Mouse (Mus musculus) limb, embryonic 15.5 days (tissue): ENCODE results near the gene Spp2. TPM values are rescaled to one million over a fixed set of nuclear protein-coding genes. Genes with fewer than 3 reads are reported as not detected.

Source experiments
- ATAC-seq: fragments of 200-750 bp; cut with Nextera tagmentation; 2 replicates; pipeline ENCODE4 v1.8.0; 2017; ENCODE audit warnings: low read depth, moderate TSS enrichment; ENCODE audit not compliant: insufficient number of reproducible peaks, low FRiP score, low TSS enrichment
- H3K27ac ChIP-seq: fragments of 300-500 bp; sonication (generic); 2 replicates; pipeline ENCODE4 v1.5.1; 2015; ENCODE audit warnings: moderate library complexity, mild to moderate bottlenecking, inconsistent platforms
- H3K27me3 ChIP-seq: fragments of 300-500 bp; sonication (generic); 2 replicates; pipeline ENCODE4 v1.6.1; 2015; ENCODE audit warnings: inconsistent platforms
- H3K36me3 ChIP-seq: fragments of 300-500 bp; sonication (generic); 2 replicates; pipeline ENCODE4 v1.6.1; 2015; ENCODE audit warnings: inconsistent platforms
- H3K4me1 ChIP-seq: fragments of 300-500 bp; sonication (generic); 2 replicates; pipeline ENCODE4 v1.6.1; 2015; ENCODE audit warnings: inconsistent platforms
- H3K4me2 ChIP-seq: fragments of 300-500 bp; sonication (generic); 2 replicates; pipeline ENCODE4 v1.6.1; 2015; ENCODE audit warnings: mild to moderate bottlenecking, inconsistent platforms
- H3K4me3 ChIP-seq: fragments of 300-500 bp; sonication (generic); 2 replicates; pipeline ENCODE4 v1.5.1; 2015; ENCODE audit warnings: mild to moderate bottlenecking, inconsistent platforms
- H3K9ac ChIP-seq: fragments of 300-500 bp; sonication (generic); 2 replicates; pipeline ENCODE4 v1.6.1; 2015; ENCODE audit warnings: inconsistent platforms
- H3K9me3 ChIP-seq: fragments of 300-500 bp; sonication (generic); 2 replicates; pipeline ENCODE4 v1.6.1; 2016; ENCODE audit warnings: inconsistent platforms
- WGBS: fragments of 180-500 bp; shearing (Covaris S2); methylation state at CpG from one replicate; pipeline ENCODE4 v1.1.7; 2015; 5-methylcytosine and 5-hydroxymethylcytosine counted together
- polyA plus RNA-seq: library from polyadenylated mRNA; unstranded; fragments of >200 nt; fragmentation: Nextera tagmentation; extraction: Ambion mirVana; gene quantifications from 2 replicates; pipeline ENCODE4 v1.2.1, GENCODE M21; 2015

The Spp2 gene
- polyA plus RNA-seq, 1 experiment from 2014 or later = 0.54 TPM

GRCm38 (mm10) chr1:88459196-88459595, 52.4 kb downstream of the Spp2 start:
- no peaks in the 10 kb centered on the region for H3K9me3 ChIP-seq
- H3K27me3 ChIP-seq = no peaks in the 10 kb centered on the region
- no peak overlapping the region for H3K9ac ChIP-seq
- H3K36me3 ChIP-seq = no peaks in the 10 kb centered on the region
- 84% methylated on average over 4 of the region's 4 CpGs for WGBS
- no peak overlapping the region for H3K4me2 ChIP-seq
- no peak overlapping the region for H3K27ac ChIP-seq
- ATAC-seq = no peak
- peaks cover 8% of the 10 kb centered on the region for H3K4me1 ChIP-seq
- H3K4me3 ChIP-seq = no peak overlapping the region

- H3K9ac ChIP-seq = no peak overlapping the region
- H3K4me1 ChIP-seq = peaks cover 8% of the 10 kb centered on the region
- no peaks in the 10 kb centered on the region for H3K9me3 ChIP-seq
- no peaks in the 10 kb centered on the region for H3K27me3 ChIP-seq
- no peaks in the 10 kb centered on the region for H3K36me3 ChIP-seq
- no peak overlapping the region for H3K27ac ChIP-seq
- H3K4me3 ChIP-seq = no peak overlapping the region
- H3K4me2 ChIP-seq = no peak overlapping the region
- ATAC-seq = no peak
- WGBS = 85% methylated on average over 5 of the region's 5 CpGs
Observed at GRCm38 (mm10) chr1:88459655-88460054, 52.9 kb downstream of the Spp2 start.

GRCm38 (mm10) chr1:88461096-88461495, 54.3 kb downstream of the Spp2 start:
- 18% methylated on average over 1 of the region's 1 CpGs for WGBS
- no peaks in the 10 kb centered on the region for H3K9me3 ChIP-seq
- H3K27me3 ChIP-seq = no peaks in the 10 kb centered on the region
- no peak for ATAC-seq
- peaks cover 9% of the 10 kb centered on the region for H3K4me1 ChIP-seq
- no peak overlapping the region for H3K4me3 ChIP-seq
- no peaks in the 10 kb centered on the region for H3K36me3 ChIP-seq
- no peak overlapping the region for H3K4me2 ChIP-seq
- no peak overlapping the region for H3K9ac ChIP-seq
- H3K27ac ChIP-seq = no peak overlapping the region

GRCm38 (mm10) chr1:88462484-88462883, 55.7 kb downstream of the Spp2 start:
- Histone ChIP-seq H3K36me3 (no peaks in the 10 kb centered on the region), H3K4me1 (peaks cover 15% of the 10 kb centered on the region), H3K4me3 (no peak overlapping the region), H3K4me2 (no peak overlapping the region), H3K9me3 (no peaks in the 10 kb centered on the region), H3K9ac (no peak overlapping the region), H3K27ac (no peak overlapping the region), H3K27me3 (no peaks in the 10 kb centered on the region)
- no peak for ATAC-seq
- WGBS = 25% methylated on average over 6 of the region's 6 CpGs

- ATAC-seq = no peak
- H3K27ac ChIP-seq = no peak overlapping the region
- H3K9ac ChIP-seq = no peak overlapping the region
- H3K27me3 ChIP-seq = no peaks in the 10 kb centered on the region
- peaks cover 15% of the 10 kb centered on the region for H3K4me1 ChIP-seq
- H3K4me2 ChIP-seq = no peak overlapping the region
- no peaks in the 10 kb centered on the region for H3K36me3 ChIP-seq
- no peaks in the 10 kb centered on the region for H3K9me3 ChIP-seq
- H3K4me3 ChIP-seq = no peak overlapping the region
- 82% methylated on average over 3 of the region's 3 CpGs for WGBS
Observed at GRCm38 (mm10) chr1:88463241-88463640, 56.5 kb downstream of the Spp2 start.

- Histone ChIP-seq H3K36me3 (no peaks in the 10 kb centered on the region), H3K9ac (no peak overlapping the region), H3K4me1 (peaks cover 15% of the 10 kb centered on the region), H3K4me3 (no peak overlapping the region), H3K27me3 (no peaks in the 10 kb centered on the region), H3K27ac (no peak overlapping the region), H3K9me3 (no peaks in the 10 kb centered on the region), H3K4me2 (no peak overlapping the region)
- no peak for ATAC-seq
- WGBS = 70% methylated on average over 6 of the region's 6 CpGs
Observed at GRCm38 (mm10) chr1:88464109-88464905, 57.5 kb downstream of the Spp2 start.

GRCm38 (mm10) chr1:88465722-88466121, 59.0 kb downstream of the Spp2 start:
- H3K4me2 ChIP-seq = no peak overlapping the region
- no peak overlapping the region for H3K27ac ChIP-seq
- H3K9me3 ChIP-seq = no peaks in the 10 kb centered on the region
- H3K4me1 ChIP-seq = peaks cover 15% of the 10 kb centered on the region
- WGBS = 74% methylated on average over 4 of the region's 4 CpGs
- H3K27me3 ChIP-seq = no peaks in the 10 kb centered on the region
- H3K4me3 ChIP-seq = no peak overlapping the region
- no peak overlapping the region for H3K9ac ChIP-seq
- H3K36me3 ChIP-seq = no peaks in the 10 kb centered on the region
- ATAC-seq = no peak

- peaks cover 15% of the 10 kb centered on the region for H3K4me1 ChIP-seq
- H3K9ac ChIP-seq = no peak overlapping the region
- ATAC-seq = no peak
- H3K27ac ChIP-seq = no peak overlapping the region
- H3K36me3 ChIP-seq = no peaks in the 10 kb centered on the region
- H3K4me3 ChIP-seq = no peak overlapping the region
- 61% methylated on average over 8 of the region's 8 CpGs for WGBS
- H3K27me3 ChIP-seq = no peaks in the 10 kb centered on the region
- H3K4me2 ChIP-seq = no peak overlapping the region
- no peaks in the 10 kb centered on the region for H3K9me3 ChIP-seq
Observed at GRCm38 (mm10) chr1:88466325-88467064, 59.7 kb downstream of the Spp2 start.

- no peak overlapping the region for H3K27ac ChIP-seq
- H3K27me3 ChIP-seq = no peaks in the 10 kb centered on the region
- no peaks in the 10 kb centered on the region for H3K36me3 ChIP-seq
- no peaks in the 10 kb centered on the region for H3K9me3 ChIP-seq
- 82% methylated on average over 5 of the region's 5 CpGs for WGBS
- no peak overlapping the region for H3K9ac ChIP-seq
- peaks cover 7% of the 10 kb centered on the region; the same call in 1 of the 2 replicates for H3K4me1 ChIP-seq
- no peak overlapping the region for H3K4me3 ChIP-seq
- no peak overlapping the region for H3K4me2 ChIP-seq
- no peak for ATAC-seq
Observed at GRCm38 (mm10) chr1:88467866-88468265, 61.1 kb downstream of the Spp2 start.

- Histone ChIP-seq H3K4me2 (no peak overlapping the region), H3K27ac (no peak overlapping the region), H3K9me3 (no peaks in the 10 kb centered on the region), H3K36me3 (no peaks in the 10 kb centered on the region), H3K9ac (no peak overlapping the region), H3K27me3 (no peaks in the 10 kb centered on the region), H3K4me3 (no peak overlapping the region), H3K4me1 (peaks cover 7% of the 10 kb centered on the region; the same call in 1 of the 2 replicates)
- no peak for ATAC-seq
- 97% methylated on average over 2 of the region's 2 CpGs for WGBS
Observed at GRCm38 (mm10) chr1:88468335-88468734, 61.6 kb downstream of the Spp2 start.

- no peaks in the 10 kb centered on the region for H3K9me3 ChIP-seq
- ATAC-seq = no peak
- no peak overlapping the region for H3K9ac ChIP-seq
- no peak overlapping the region for H3K4me3 ChIP-seq
- 92% methylated on average over 4 of the region's 4 CpGs for WGBS
- H3K27ac ChIP-seq = no peak overlapping the region
- H3K4me2 ChIP-seq = no peak overlapping the region
- peaks cover 14% of the 10 kb centered on the region for H3K4me1 ChIP-seq
- H3K27me3 ChIP-seq = no peaks in the 10 kb centered on the region
- no peaks in the 10 kb centered on the region for H3K36me3 ChIP-seq
Observed at GRCm38 (mm10) chr1:88469746-88470145, 63.0 kb downstream of the Spp2 start.

GRCm38 (mm10) chr1:88472258-88472657, 65.5 kb downstream of the Spp2 start:
- H3K27ac ChIP-seq = no peak overlapping the region
- H3K4me3 ChIP-seq = no peak overlapping the region
- ATAC-seq = no peak
- H3K36me3 ChIP-seq = no peaks in the 10 kb centered on the region
- no peak overlapping the region for H3K4me2 ChIP-seq
- no peaks in the 10 kb centered on the region for H3K27me3 ChIP-seq
- no peaks in the 10 kb centered on the region for H3K9me3 ChIP-seq
- WGBS = 44% methylated on average over 6 of the region's 6 CpGs
- no peak overlapping the region for H3K9ac ChIP-seq
- peaks cover 16% of the 10 kb centered on the region for H3K4me1 ChIP-seq
